Mouse (Mus musculus) neural tube, embryonic 12.5 days (tissue): ENCODE measurements around the gene Eno3. TPM values are rescaled to one million over a fixed set of nuclear protein-coding genes. Genes with fewer than 3 reads are reported as not detected.

Source experiments
- ATAC-seq: fragments of 200-750 bp; cut with Nextera tagmentation; 2 replicates; pipeline ENCODE4 v1.8.0; 2017; ENCODE audit warnings: low read depth, mild to moderate bottlenecking, moderate TSS enrichment, moderate library complexity; ENCODE audit not compliant: low FRiP score
- H3K27ac ChIP-seq: fragments of 300-500 bp; sonication (generic); 2 replicates; pipeline ENCODE4 v1.5.1; 2016
- H3K27me3 ChIP-seq: fragments of 300-500 bp; sonication (generic); replicated peaks from 2 replicates; pipeline ENCODE4 v1.6.1; 2016; ENCODE audit warnings: mild to moderate bottlenecking
- H3K36me3 ChIP-seq: fragments of 300-500 bp; sonication (generic); 2 replicates; pipeline ENCODE4 v1.6.1; 2016; ENCODE audit warnings: mild to moderate bottlenecking
- H3K4me1 ChIP-seq: fragments of 300-500 bp; sonication (generic); 2 replicates; pipeline ENCODE4 v1.6.1; 2016
- H3K4me2 ChIP-seq: fragments of 300-500 bp; sonication (generic); replicated peaks from 2 replicates; pipeline ENCODE4 v1.6.1; 2016; ENCODE audit warnings: mild to moderate bottlenecking
- H3K4me3 ChIP-seq: fragments of 300-500 bp; sonication (generic); 2 replicates; pipeline ENCODE4 v1.5.1; 2016
- H3K9ac ChIP-seq: fragments of 300-500 bp; sonication (generic); 2 replicates; pipeline ENCODE4 v1.6.1; 2016; ENCODE audit warnings: mild to moderate bottlenecking
- H3K9me3 ChIP-seq: fragments of 300-500 bp; sonication (generic); 2 replicates; pipeline ENCODE4 v1.6.1; 2016; ENCODE audit warnings: mild to moderate bottlenecking
- WGBS: fragments of 180-500 bp; shearing (Covaris S2); methylation state at CpG from one replicate; pipeline ENCODE4 v1.1.7; 2016; 5-methylcytosine and 5-hydroxymethylcytosine counted together
- polyA plus RNA-seq: library from polyadenylated mRNA; unstranded; fragments of >200 nt; fragmentation: Nextera tagmentation; extraction: Ambion mirVana; gene quantifications from 2 replicates; pipeline ENCODE4 v1.2.1, GENCODE M21; 2016

The Eno3 gene
- polyA plus RNA-seq, 1 experiment from 2014 or later: 19.3 TPM

GRCm38 (mm10) chr11:70697376-70697775, 40.4 kb downstream of the Eno3 start:
- WGBS: 75% methylated on average over 3 of the region's 3 CpGs

DNA sequence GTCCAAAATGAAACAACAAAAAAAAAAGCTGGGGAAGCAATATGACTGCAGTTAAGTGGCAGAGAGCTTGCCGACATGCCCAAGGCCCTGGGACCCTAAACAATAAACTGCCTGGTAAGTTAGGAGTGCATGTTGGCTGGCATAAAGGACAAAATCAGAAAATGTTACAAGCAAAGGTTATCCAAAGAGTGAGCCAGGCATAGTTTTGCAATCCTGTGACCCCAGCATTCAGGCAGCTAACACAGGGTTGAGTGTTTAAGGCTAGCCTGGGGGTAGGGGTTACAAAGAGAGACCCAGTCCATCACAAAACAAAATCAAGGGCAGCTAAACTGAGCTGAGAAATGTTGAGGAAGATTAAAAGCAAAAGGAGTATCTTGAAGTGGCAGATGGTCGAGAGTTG, 42.0 kb downstream of the Eno3 start:
- Histone ChIP-seq H3K4me3 (no peak overlapping the region), H3K4me1 (peaks cover 22% of the 10 kb centered on the region), H3K9ac (no peak overlapping the region), H3K9me3 (no peaks in the 10 kb centered on the region), H3K36me3 (peaks cover 10% of the 10 kb centered on the region), H3K27ac (no peak overlapping the region), H3K27me3 (no peaks in the 10 kb centered on the region), H3K4me2 (no peak overlapping the region)
- no peak for ATAC-seq
- 71% methylated on average over 2 of the region's 2 CpGs for WGBS

More at GRCm38 (mm10) chr11:70697376-70697775, 40.4 kb downstream of the Eno3 start:
- Histone ChIP-seq H3K4me3 (no peak overlapping the region), H3K9me3 (no peaks in the 10 kb centered on the region), H3K27me3 (no peaks in the 10 kb centered on the region), H3K27ac (no peak overlapping the region), H3K9ac (no peak overlapping the region), H3K36me3 (no peaks in the 10 kb centered on the region), H3K4me1 (peaks cover 19% of the 10 kb centered on the region), H3K4me2 (no peak overlapping the region)
- no peak for ATAC-seq

- H3K9me3 ChIP-seq: no peaks in the 10 kb centered on the region
- peak within 1 kb of the TSS; percentile 76; the same call in 1 of the 2 replicates for H3K27ac ChIP-seq
- peaks cover 22% of the 10 kb centered on the region for H3K4me1 ChIP-seq
- ATAC-seq: peak; percentile 92
- peak within 1 kb of the TSS; percentile 89 for H3K9ac ChIP-seq
- peak within 1 kb of the TSS; percentile 82 for H3K4me3 ChIP-seq
- 1% methylated on average over 69 of the region's 69 CpGs for WGBS
- peak within 1 kb of the TSS; percentile 75 for H3K4me2 ChIP-seq
- H3K27me3 ChIP-seq: no peaks in the 10 kb centered on the region
- peaks cover 18% of the 10 kb centered on the region for H3K36me3 ChIP-seq
Measured at GRCm38 (mm10) chr11:70699722-70700556, 42.9 kb downstream of the Eno3 start, which contains the start of the genes Inca1 and Kif1c. TSS of gene Inca1 (minus strand) at chr11:70700155. TSS of gene Kif1c (plus strand) at chr11:70700548.

GRCm38 (mm10) chr11:70700613-70701012, 43.6 kb downstream of the Eno3 start:
- peak; percentile 52 for ATAC-seq
- peaks cover 25% of the 10 kb centered on the region for H3K36me3 ChIP-seq
- no peaks in the 10 kb centered on the region for H3K9me3 ChIP-seq
- peak overlapping the region; percentile 75 for H3K4me2 ChIP-seq
- no peaks in the 10 kb centered on the region for H3K27me3 ChIP-seq
- peak overlapping the region; percentile 82 for H3K4me3 ChIP-seq
- H3K4me1 ChIP-seq: peaks cover 22% of the 10 kb centered on the region
- peak overlapping the region; percentile 89 for H3K9ac ChIP-seq
- 0 out of 2 replicates have a peak overlapping the region, but pooled peaks have one; percentile 76 for H3K27ac ChIP-seq
- WGBS: under 1% methylated on average over 34 of the region's 34 CpGs

GRCm38 (mm10) chr11:70701221-70701955, 44.4 kb downstream of the Eno3 start:
- Histone ChIP-seq H3K9me3 (no peaks in the 10 kb centered on the region), H3K27ac (no peak overlapping the region; the same call in 1 of the 2 replicates), H3K27me3 (no peaks in the 10 kb centered on the region), H3K36me3 (peaks cover 33% of the 10 kb centered on the region), H3K9ac (peak overlapping the region; percentile 89), H3K4me3 (peak overlapping the region; percentile 82), H3K4me2 (peak overlapping the region; percentile 75), H3K4me1 (peaks cover 22% of the 10 kb centered on the region)
- WGBS: 9% methylated on average over 10 of the region's 10 CpGs
- ATAC-seq: no peak

DNA sequence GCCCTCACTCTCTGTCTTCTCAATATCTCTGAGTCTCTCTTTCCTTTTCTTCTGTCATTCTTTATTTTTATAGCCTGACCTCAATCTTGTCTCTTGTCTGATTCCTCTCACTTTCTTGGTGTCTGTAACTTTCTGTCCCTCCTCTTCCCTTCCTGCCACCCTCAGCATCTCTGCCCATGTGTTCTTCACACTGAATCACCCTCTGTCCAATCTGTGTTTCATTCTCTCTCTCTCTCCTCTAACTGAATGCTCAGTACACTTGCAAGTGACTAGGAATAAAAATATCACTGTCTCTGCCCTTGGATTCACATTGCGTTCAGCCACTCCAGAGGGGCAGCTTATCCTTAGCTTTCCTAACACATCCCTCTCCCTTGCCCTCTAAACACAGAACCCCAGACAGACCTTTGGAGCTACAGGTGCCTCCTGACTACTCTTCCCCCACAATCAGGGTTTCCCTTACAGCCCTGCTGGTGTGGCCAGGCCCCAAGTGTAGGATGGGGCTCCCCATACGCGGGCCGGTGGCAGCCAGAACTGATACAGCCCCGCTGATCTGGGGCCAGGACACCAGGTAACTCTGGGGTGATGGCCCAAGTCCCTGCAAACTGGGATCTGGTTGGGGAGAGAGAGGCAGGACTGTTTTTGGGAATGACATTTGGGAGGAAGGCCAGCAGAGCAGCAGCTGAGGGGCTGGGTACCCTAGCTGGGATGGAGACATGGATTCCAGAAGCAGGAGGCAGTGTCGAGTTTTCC, 45.2 kb downstream of the Eno3 start:
- no peak overlapping the region for H3K4me3 ChIP-seq
- H3K9me3 ChIP-seq: no peaks in the 10 kb centered on the region
- H3K27me3 ChIP-seq: no peaks in the 10 kb centered on the region
- no peak for ATAC-seq
- peak overlapping the region; percentile 75 for H3K4me2 ChIP-seq
- H3K4me1 ChIP-seq: peaks cover 22% of the 10 kb centered on the region
- peaks cover 40% of the 10 kb centered on the region for H3K36me3 ChIP-seq
- 82% methylated on average over 6 of the region's 6 CpGs for WGBS
- H3K27ac ChIP-seq: no peak overlapping the region
- H3K9ac ChIP-seq: peak overlapping the region; percentile 89

DNA sequence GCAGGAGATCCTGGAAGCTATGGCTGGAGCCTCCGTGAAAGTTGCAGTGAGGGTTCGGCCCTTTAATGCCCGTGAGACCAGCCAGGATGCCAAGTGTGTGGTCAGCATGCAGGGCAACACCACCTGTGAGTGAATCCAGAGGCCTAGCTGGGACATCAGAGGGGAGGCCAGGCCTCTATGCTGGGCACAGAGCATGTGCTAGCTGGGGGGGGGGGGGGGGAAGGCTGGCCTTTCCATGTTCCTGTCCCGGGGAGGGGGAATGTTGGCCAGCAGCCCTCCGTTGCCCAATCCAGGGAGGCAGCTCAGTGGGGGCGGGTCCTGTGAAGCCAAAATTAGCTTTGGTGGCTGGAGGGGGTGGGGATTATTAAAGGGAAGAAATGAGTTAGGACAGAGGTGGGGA, 45.8 kb downstream of the Eno3 start:
- H3K27ac ChIP-seq: no peak overlapping the region
- no peak for ATAC-seq
- H3K9me3 ChIP-seq: no peaks in the 10 kb centered on the region
- H3K9ac ChIP-seq: 0 out of 2 replicates have a peak overlapping the region, but pooled peaks have one; percentile 89
- H3K36me3 ChIP-seq: peaks cover 46% of the 10 kb centered on the region
- no peaks in the 10 kb centered on the region for H3K27me3 ChIP-seq
- WGBS: 80% methylated on average over 6 of the region's 6 CpGs
- peaks cover 22% of the 10 kb centered on the region for H3K4me1 ChIP-seq
- no peak overlapping the region for H3K4me3 ChIP-seq
- no peak overlapping the region for H3K4me2 ChIP-seq

GRCm38 (mm10) chr11:70706127-70706526, 49.1 kb downstream of the Eno3 start:
- peaks cover 69% of the 10 kb centered on the region for H3K36me3 ChIP-seq
- ATAC-seq: no peak
- no peak overlapping the region for H3K27ac ChIP-seq
- 80% methylated on average over 3 of the region's 3 CpGs for WGBS
- no peaks in the 10 kb centered on the region for H3K27me3 ChIP-seq
- no peak overlapping the region for H3K9ac ChIP-seq
- peaks cover 15% of the 10 kb centered on the region for H3K4me1 ChIP-seq
- no peak overlapping the region for H3K4me3 ChIP-seq
- no peaks in the 10 kb centered on the region for H3K9me3 ChIP-seq
- H3K4me2 ChIP-seq: no peak overlapping the region

DNA sequence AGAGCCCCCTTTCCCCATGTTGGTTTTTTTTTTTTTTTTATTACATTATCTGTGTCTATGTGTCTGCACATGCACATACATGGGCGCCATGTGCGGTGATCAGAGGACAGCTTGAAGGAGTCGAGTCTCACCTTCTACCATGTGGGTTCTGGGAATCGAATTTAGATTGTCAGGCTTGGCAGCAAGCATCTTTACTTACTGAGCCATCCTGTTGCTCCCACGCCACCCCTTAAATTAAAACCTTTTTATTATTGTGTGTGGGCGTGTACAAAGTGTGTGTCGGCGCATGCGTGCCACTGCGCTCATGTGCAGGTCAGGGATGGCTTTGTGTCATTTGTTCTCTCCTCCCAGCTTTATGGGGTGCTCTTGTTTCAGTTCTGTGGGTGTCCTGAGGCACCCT, 54.0 kb downstream of the Eno3 start:
- Histone ChIP-seq H3K36me3 (peaks cover 57% of the 10 kb centered on the region), H3K4me2 (no peak overlapping the region), H3K4me1 (no peaks in the 10 kb centered on the region), H3K9ac (no peak overlapping the region), H3K4me3 (no peak overlapping the region), H3K27me3 (no peaks in the 10 kb centered on the region), H3K9me3 (no peaks in the 10 kb centered on the region), H3K27ac (no peak overlapping the region)
- no peak for ATAC-seq
- WGBS: 94% methylated on average over 10 of the region's 10 CpGs
